Mouse (Mus musculus) E14TG2a.4 (cell line): ENCODE measurements around the gene Borcs6.

Experiments
- H3K27me3 ChIP-seq: 2 replicates; pipeline ENCODE4 v1.6.1; 2014; ENCODE audit warnings: low read length, control low read depth; ENCODE audit not compliant: insufficient read depth
- H3K36me3 ChIP-seq: 2 replicates; pipeline ENCODE4 v1.6.1; 2014; ENCODE audit warnings: low read length, control low read depth; ENCODE audit not compliant: insufficient read depth
- H3K4me1 ChIP-seq: replicated peaks from 2 replicates; pipeline ENCODE4 v1.6.1; 2014; ENCODE audit warnings: low read depth, low read length, control low read depth
- H3K4me3 ChIP-seq: replicated peaks from 2 replicates; pipeline ENCODE4 v1.5.1; 2014; ENCODE audit warnings: mild to moderate bottlenecking, low read length
- H3K9me3 ChIP-seq: 2 replicates; pipeline ENCODE4 v1.6.1; 2014; ENCODE audit warnings: low read length, control low read depth
- CTCF ChIP-seq: conservative IDR thresholded peaks from 2 replicates; pipeline ENCODE4 v1.5.1; 2014; ENCODE audit warnings: low read length
- NANOG ChIP-seq: IDR thresholded peaks from 2 replicates; pipeline ENCODE4 v1.6.1; 2014; ENCODE audit warnings: borderline replicate concordance, low read length, mixed read lengths
- POU5F1 ChIP-seq: IDR thresholded peaks from 2 replicates; pipeline ENCODE4 v1.6.1; 2014; ENCODE audit warnings: low read length, borderline replicate concordance

The Borcs6 gene

GRCm38 (mm10) chr11:69045531-69046394 lies 13.8 kb upstream of the Borcs6 start, which contains the start of gene Aurkb:
Gene Aurkb (plus strand): TSS chr11:69045647.
- peaks cover 36% of the 10 kb centered on the region for H3K36me3 ChIP-seq
- no peaks in the 10 kb centered on the region for H3K27me3 ChIP-seq
- H3K4me1 ChIP-seq = peaks cover 41% of the 10 kb centered on the region
- TF ChIP-seq CTCF (no peak), POU5F1 (no peak), NANOG (no peak)
- peak within 1 kb of the TSS; percentile 96 for H3K4me3 ChIP-seq
- no peaks in the 10 kb centered on the region for H3K9me3 ChIP-seq

DNA sequence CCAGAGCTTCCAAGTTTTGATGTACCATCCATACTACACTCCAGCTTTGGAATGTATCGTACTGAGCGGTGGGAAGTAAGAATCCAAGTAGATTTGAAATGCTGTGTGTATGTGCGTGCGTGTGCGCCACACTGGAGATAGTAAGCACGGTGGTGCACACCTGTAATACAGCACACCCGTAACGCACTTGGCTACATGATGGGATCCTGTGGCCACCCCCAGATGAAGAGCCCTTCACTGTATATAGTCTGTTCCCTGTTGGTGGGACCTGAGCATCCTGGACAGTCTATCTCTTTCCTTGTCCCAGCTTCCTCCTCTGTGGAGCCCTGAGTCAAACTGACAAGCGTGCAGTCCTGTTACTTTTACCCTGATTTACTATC lies 13.1 kb upstream of the Borcs6 start:
- Histone ChIP-seq H3K36me3 (peaks cover 42% of the 10 kb centered on the region), H3K4me1 (peaks cover 46% of the 10 kb centered on the region), H3K27me3 (no peaks in the 10 kb centered on the region), H3K9me3 (no peaks in the 10 kb centered on the region), H3K4me3 (peak overlapping the region; percentile 96)
- TF ChIP-seq POU5F1 (no peak), NANOG (no peak), CTCF (no peak)

DNA sequence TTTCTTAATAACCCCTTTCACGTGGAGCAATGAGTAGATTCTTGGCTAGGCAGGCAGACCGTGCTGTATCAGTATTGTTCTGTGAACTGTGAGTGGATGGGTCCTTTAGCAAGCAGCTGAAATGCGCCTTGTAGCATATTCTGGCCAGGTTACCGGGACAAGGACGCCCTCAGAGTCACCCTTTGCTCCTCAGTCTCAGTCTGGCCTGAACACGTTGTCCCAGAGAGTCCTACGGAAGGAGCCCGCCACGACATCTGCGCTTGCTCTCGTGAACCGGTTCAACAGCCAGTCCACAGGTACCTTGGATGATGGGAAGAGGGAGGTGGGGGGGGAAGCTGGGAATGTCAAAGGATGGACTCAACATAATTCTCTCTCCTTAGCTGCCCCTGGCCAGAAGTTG lies 11.9 kb upstream of the Borcs6 start:
- H3K4me1 ChIP-seq = peaks cover 47% of the 10 kb centered on the region
- H3K4me3 ChIP-seq = peak overlapping the region; percentile 96
- TF ChIP-seq CTCF = no peak
- no peak for TF ChIP-seq POU5F1
- TF ChIP-seq NANOG = no peak
- no peaks in the 10 kb centered on the region for H3K9me3 ChIP-seq
- no peaks in the 10 kb centered on the region for H3K27me3 ChIP-seq
- H3K36me3 ChIP-seq = peaks cover 48% of the 10 kb centered on the region

- H3K9me3 ChIP-seq = no peaks in the 10 kb centered on the region
- TF ChIP-seq NANOG (no peak), CTCF (no peak), POU5F1 (no peak)
- H3K27me3 ChIP-seq = no peaks in the 10 kb centered on the region
- H3K36me3 ChIP-seq = peaks cover 48% of the 10 kb centered on the region
- H3K4me1 ChIP-seq = peaks cover 53% of the 10 kb centered on the region
- H3K4me3 ChIP-seq = peak overlapping the region; percentile 96
These were observed 11.4 kb upstream of the Borcs6 start for GRCm38 (mm10) chr11:69048151-69048550.

GRCm38 (mm10) chr11:69050748-69051147 lies 8.8 kb upstream of the Borcs6 start:
- no peaks in the 10 kb centered on the region for H3K9me3 ChIP-seq
- peaks cover 48% of the 10 kb centered on the region for H3K36me3 ChIP-seq
- TF ChIP-seq POU5F1 (no peak), NANOG (no peak), CTCF (no peak)
- H3K27me3 ChIP-seq = no peaks in the 10 kb centered on the region
- peaks cover 68% of the 10 kb centered on the region for H3K4me1 ChIP-seq
- no peak overlapping the region for H3K4me3 ChIP-seq

DNA sequence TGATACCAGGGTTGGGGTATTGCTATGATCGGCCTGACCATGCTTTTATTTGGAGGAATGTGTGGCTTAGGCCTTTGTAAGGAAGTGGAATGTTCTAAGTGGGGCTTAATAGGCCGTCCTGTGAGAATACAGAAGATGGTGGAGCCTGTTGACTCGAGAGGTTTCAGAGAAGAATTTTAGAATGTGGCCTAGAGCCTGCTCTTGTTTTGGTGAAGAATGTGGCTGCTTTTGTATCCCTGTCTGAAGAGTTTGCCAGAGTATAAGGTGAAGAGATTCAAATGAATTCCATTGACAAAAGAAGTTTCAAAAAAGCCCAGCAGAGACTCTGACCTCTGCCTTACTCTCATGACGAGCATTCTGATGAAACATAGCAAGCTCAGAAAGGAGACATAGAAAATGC lies 7.7 kb upstream of the Borcs6 start:
- H3K4me1 ChIP-seq = peaks cover 62% of the 10 kb centered on the region
- no peak overlapping the region for H3K4me3 ChIP-seq
- no peaks in the 10 kb centered on the region for H3K27me3 ChIP-seq
- no peaks in the 10 kb centered on the region for H3K9me3 ChIP-seq
- peaks cover 48% of the 10 kb centered on the region for H3K36me3 ChIP-seq
- TF ChIP-seq NANOG (no peak), CTCF (no peak), POU5F1 (no peak)

- peaks cover 55% of the 10 kb centered on the region for H3K4me1 ChIP-seq
- H3K4me3 ChIP-seq = no peak overlapping the region
- H3K9me3 ChIP-seq = no peaks in the 10 kb centered on the region
- no peaks in the 10 kb centered on the region for H3K27me3 ChIP-seq
- no peak for TF ChIP-seq POU5F1
- peaks cover 41% of the 10 kb centered on the region for H3K36me3 ChIP-seq
These were observed 6.6 kb upstream of the Borcs6 start for GRCm38 (mm10) chr11:69052824-69053421.

- H3K36me3 ChIP-seq = peaks cover 32% of the 10 kb centered on the region
- TF ChIP-seq POU5F1 (no peak), CTCF (no peak), NANOG (no peak)
- H3K4me3 ChIP-seq = no peak overlapping the region
- H3K4me1 ChIP-seq = peaks cover 55% of the 10 kb centered on the region
- H3K9me3 ChIP-seq = no peaks in the 10 kb centered on the region
- H3K27me3 ChIP-seq = no peaks in the 10 kb centered on the region
These were observed 5.7 kb upstream of the Borcs6 start for GRCm38 (mm10) chr11:69053848-69054247.

- peak overlapping the region; percentile 99 for H3K4me3 ChIP-seq
- H3K9me3 ChIP-seq = no peaks in the 10 kb centered on the region
- no peaks in the 10 kb centered on the region for H3K36me3 ChIP-seq
- H3K4me1 ChIP-seq = peaks cover 46% of the 10 kb centered on the region
- TF ChIP-seq NANOG = no peak
- TF ChIP-seq CTCF = no peak
- no peak for TF ChIP-seq POU5F1
- peaks cover 15% of the 10 kb centered on the region for H3K27me3 ChIP-seq
These were observed 1.3 kb upstream of the Borcs6 start for GRCm38 (mm10) chr11:69058265-69058664.
